Mouse (Mus musculus) spleen, postnatal 14 days (tissue): ENCODE measurements around the gene Atp6v0e2.
"Not testable (repeated sequence)": the region's sequence is repeated elsewhere in the genome, so short reads cannot be mapped to it uniquely, and the experiment has no call there.

ENCODE experiments used
- DNase-seq, 2 experiments: peaks; one replicate each; pipeline ENCODE4 v3.0.0; 2021 to 2022; ENCODE audit warnings: low spot score in 2 of 2

Gene Atp6v0e2

DNA sequence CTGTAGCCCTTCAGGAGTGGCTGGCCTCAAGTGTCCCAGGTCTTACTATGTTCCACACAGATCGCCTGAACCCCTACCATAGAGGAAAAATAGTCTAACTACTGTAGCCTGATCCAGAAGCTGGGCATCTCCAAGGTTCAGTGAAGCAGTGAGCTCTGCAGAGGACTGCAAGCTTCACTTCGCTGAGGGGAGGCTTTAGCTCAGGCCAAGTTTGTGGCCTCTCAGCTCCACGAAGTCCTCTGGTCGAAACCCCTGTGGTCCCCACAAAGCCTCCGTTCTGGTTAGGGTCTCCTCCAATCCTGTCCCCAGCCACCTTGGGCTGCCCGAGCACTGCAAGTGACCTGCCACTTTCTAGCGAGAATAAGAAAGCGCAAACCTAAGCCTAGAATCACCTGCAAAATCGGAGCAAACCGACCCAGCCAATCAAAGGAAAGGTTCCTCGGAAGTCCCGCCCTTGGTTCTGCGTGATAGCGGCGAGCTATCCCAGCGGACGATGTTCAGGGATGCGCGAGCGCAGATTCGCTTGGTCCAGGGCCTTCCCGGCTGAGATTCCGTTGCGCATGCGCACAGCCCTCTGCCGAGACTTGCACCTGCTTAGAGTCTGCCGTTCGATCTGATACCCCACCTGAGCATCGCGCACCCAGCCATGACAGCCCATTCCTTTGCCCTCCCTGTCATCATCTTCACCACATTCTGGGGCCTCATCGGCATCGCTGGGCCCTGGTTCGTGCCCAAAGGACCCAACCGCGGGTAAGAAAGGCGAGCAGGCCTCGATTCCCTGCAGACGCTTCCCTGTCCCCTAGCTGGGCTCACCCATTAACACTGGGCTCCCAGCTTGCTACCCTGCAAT, at the start of gene Atp6v0e2:
Gene Atp6v0e2 (plus strand): TSS at position 511 of the 850 bp plus-strand sequence.
- DNase-seq, result no peak

DNA sequence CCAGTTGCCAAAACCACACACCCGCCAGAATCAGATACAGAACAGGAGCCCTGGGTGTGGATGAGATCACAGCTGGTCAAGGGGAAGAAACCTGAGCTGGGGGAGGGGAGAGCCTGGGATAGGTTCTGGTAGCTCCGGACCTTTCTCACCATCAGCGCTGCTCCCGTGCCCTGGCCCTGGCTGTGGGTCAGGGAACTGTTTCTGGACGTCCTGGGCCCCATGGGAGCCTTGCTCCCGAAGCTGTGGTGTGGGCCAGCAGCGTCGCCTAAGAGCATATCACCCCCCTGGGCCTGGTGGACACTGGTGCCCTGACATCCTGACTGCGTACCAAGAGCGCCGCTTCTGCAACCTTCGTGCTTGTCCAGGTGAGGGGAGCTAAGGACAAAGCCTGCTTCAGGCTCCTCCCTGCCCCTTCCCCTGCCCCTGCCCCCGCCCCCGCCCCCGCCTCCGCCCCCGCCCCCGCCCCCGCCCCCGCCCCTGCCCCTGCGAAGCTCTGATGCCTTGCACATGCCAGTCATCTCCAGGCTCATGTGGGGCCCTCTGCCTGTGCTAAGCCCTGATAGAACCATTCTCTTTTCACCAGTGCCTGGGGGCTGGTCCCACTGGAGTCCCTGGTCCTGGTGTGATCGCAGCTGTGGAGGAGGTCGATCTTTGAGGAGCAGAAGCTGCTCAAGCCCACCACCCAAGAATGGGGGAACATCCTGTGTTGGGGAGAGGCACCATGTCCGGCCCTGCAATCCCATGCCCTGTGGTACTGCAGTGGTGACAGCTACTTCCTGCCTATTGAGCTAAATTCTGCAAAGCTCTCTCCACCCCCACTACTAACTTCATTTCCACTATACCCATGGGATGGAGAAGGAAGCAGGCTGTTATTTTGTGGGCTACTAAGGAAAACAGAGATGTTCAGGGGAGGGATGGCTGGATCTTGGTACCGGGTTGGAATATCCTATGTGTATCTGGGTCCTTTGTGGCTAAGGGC, 49.4 kb upstream of the Atp6v0e2 start:
- DNase-seq, result no peak

DNA sequence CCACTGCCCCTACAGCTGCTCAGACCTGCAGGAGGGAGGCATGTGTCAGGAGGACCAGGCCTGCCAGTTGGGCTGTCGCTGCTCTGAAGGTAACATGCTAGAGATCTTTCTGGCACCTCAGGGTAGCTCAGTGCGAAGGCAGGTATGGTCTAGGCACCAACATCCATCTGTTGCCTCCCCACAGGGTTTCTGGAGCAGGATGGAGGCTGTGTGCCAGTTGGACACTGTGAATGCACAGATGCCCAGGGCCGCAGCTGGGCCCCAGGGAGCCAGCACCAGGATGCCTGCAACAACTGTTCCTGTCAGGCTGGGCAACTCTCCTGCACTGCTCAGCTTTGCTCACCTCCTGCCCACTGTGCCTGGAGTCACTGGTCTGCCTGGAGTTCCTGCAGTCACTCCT, 47.7 kb upstream of the Atp6v0e2 start:
- no peak for DNase-seq

DNA sequence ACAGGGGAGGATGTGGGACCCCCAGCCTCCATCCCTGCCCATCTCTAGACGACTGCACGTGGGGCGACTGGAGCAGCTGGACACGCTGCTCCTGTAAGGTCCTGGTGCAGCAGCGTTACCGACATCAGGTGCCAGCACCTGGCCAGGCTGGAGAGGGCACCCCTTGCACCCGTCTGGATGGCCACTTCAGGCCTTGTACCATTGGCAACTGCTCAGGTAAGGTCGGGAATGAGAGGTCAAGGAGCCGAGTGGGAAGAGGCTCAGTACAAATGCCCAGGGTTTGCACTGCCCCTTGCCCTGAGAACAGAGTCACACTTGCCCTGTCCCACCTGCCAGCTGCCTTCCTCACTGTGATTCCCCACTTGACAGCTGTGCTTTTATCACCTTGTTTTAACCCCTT, 46.1 kb upstream of the Atp6v0e2 start:
- DNase-seq, result no peak

DNA sequence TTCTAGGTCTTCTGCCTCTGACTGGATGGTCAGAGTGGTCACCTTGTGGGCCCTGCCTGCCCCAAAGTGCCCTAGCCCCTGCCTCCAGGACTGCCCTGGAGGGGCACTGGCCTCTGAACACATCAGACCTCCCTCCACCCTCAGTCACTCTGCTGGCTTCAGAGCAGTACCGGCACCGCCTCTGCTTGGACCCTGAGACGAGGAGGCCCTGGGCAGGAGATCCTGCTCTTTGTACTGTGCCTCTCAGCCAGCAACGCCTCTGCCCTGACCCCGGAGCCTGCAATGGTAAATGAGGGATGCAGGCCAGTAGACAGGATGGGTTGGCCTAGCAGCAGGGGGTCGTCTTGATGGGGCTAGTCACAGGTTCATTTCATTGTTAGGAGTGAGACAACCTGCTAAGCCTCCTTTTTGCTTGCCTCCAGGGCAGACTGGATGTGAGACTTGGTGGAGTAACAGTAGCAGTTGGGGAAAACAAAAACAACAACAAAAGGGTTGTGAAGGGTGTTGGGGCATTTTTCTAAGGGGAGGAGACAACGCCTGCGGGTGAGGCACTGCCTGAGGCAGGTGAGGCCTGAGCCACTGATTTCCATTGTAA, 44.2 kb upstream of the Atp6v0e2 start:
- no peak for DNase-seq

DNA sequence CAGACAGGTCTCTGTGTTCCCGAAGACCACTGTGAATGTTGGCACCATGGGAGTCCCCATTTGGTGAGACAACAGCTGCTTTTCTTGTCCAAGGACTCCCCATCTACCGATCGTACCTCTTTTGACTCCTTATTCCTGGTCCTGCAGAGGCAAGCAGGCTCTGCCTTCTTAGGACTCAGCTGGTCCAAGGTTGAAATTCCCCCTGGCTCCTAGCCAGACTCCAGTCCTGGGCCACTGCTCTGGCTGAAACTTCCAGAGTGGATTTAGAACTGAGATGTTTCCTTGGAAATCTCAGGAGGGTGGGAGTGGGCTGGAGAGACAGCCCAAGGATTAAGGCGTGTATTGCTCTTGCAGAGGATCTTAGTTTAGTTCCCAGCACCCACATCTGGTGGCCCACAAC, 39.9 kb upstream of the Atp6v0e2 start:
- DNase-seq, result no peak

DNA sequence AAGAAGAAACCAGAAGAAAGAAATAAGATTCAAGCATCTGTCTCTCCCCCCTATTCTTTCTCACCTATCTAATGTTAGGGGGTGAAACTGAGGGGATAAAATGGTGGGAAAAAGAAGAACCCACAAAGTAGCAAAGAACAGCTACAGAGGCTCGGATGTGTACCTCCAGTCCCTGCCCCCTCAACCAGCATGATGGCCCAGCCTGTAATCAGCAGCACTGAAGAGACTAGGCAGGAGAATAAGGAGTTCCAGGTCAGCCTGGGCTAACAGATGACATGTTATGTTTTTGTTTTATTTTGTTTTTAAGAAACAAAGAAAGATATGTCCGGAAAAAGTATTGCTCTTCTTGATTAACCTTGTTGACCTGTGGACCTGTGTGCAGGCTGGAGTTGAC, 33.6 kb upstream of the Atp6v0e2 start:
- DNase-seq, result no peak

DNA sequence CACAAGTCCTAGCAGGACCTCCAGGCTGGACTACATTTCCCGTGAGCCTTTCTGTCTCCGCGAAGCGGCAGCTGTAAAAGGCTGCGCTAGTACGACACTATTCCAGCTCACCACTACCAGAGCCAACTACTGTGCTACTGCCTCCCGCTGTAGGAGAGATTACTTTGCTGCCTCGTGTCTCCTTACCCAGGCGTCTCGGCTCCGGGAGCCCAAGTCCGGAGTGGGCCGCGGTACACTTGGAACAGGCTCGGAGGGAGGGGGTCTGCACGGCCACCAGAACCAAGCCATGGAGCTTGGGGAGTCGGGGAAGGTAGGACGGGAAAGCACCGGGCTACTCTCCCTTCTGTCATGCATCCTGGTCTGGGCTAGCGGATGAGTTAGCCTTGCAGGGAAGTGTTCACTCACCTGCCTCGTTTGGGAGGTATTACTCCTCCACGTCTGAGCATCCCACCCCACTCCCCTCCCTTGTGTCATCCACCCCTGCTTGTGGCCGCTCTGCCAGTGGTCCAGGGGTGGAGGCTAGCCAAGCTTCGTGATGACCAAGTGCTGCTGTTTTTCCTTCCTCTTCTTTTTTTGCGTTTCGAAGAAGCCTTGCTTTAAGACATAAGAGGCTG, 33.1 kb upstream of the Atp6v0e2 start:
- DNase-seq, result peak in 1 of 2 experiments; percentile 19

DNA sequence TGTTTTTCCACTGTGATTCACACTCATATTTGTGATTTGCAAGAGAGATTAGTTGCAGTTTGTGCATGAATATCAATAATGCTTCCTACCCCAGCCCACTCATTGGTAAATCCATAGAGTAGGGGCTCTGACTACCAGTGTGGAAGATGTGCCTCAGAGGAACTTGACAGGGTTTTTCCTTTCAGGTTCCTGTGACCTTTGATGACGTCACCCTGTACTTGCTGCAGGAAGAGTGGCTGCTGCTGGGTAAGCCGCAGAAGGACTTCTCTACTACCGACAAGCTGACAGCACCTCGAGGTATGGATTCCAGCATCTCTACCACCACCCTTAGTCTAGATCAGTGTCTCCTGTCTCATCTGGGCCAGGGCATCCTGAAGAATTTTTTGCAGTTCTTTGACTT, 29.3 kb upstream of the Atp6v0e2 start:
- DNase-seq, result no peak

DNA sequence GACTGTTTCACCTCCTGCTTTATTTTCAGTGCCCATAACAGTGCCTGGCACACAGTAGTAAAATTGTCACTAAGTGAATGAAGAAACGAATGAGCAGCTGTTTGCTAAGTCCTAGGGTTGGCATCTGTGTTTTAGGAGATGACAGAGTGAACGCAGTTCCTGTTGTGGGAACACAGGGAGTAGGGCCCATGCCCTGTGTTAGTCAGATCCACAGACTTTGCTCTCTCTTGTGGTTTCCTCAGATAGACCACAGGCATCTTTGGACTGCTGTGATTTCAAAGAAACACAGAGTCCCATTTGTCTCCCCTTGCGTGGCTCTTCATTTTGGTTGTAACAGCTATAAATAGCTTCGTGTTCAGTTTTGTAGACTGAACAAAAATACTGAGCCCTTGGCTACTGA, 27.0 kb upstream of the Atp6v0e2 start:
- no peak for DNase-seq

DNA sequence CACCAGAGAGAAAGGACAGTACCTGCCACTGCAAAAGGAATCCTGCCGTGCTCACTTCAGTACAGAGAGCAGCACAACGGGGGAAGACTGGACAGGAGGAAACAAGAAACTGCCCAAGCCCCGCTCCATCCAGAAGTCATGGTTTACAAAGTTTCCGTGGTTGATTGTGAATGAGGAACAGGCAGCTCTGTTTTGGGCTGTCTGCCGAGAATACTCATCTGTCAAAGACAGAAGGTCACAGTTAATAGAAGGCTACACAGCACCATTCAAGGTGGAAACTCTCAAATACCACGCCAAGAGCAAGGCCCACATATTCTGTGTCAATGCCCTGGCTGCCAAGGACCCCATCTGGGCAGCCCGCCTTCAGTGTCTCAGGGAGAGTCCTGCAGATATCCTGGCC, 25.6 kb upstream of the Atp6v0e2 start:
- no peak for DNase-seq

DNA sequence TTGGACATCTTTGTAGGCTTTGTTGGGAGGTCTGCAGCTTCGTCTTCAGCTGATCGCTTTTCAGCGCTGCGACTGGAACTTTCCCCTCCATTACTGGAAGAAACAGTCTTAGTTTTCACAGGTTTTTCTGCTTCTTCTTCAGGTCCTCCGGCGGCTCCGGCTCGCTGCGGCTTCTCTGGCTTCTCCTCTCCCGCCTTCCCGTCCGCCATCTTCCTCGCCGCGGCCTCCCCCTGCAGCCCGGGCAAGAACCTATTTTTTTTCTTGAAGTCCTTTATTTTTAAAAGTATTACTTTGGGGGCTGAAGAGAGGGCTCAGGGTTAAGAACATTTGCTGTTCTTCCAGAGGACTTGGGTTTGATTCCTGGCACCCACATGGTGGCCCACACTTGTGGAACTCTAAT, 12.5 kb upstream of the Atp6v0e2 start:
- not testable (repeated sequence) for DNase-seq

DNA sequence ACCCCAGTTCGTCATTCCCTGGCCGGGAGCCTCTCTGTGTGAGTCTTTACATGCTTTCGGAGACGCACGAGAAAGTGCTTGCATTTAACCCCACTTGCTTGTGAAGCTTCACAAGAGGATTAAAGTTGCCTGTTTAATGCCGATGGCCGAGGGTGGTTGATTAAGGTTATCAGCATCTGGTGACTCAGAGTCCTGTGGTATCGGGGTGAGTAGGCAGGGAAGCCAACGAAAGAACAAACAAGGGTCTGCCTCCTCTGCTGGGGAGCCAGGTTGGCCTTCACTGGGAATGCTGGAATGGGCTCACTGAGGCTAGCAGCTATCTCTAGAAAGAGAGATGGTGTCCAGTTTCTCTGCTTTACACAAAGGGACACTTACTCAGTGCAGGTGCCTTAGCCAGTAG, 9.5 kb upstream of the Atp6v0e2 start:
- no peak for DNase-seq

DNA sequence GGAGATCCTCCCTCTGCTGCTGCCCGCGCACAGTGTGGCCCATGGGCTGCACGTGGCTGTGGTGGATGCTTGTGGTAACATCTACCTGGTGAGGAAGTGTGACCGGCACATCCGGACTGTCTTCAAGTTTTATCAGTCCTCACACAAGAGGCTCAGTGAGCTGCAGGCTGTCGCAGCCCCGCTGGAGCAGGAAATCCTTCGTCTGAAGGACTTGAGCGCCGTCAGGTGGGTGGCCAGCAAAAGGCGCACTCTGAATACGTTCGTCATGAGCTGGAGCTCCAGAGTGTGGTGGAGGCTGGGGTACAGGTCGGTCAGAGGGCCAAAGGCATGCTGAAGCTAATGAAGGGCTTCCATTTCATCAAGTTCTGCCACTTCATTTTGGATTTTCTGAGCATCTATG, 8.2 kb upstream of the Atp6v0e2 start:
- DNase-seq, result no peak

DNA sequence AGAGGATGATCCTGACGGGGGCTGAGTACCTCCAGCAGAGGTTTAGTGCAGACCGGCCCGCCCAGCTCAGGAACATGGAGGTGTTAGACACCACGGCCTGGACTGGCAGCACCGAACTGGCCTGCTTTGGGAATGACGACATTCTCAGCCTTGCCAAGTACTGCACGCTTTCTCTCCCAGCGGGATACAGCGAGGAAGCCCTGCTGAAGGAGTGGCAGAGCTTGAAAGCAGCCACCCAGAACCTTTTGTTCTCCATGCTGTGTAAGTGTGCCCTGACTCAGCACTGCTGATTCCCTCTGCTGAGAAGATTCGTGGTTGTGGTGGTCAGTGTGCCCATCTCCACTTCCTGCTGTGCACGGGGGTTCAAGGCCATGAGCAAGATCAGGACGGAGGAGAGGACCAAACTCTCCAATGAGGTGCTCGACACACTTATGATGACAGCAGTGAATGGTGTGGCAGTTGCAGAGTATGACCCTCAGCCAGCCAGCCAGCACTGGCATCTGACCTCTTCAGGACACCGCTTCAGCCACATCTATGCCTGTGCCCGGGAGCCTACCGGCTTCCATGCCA, 7.5 kb upstream of the Atp6v0e2 start:
- DNase-seq, result no peak

DNA sequence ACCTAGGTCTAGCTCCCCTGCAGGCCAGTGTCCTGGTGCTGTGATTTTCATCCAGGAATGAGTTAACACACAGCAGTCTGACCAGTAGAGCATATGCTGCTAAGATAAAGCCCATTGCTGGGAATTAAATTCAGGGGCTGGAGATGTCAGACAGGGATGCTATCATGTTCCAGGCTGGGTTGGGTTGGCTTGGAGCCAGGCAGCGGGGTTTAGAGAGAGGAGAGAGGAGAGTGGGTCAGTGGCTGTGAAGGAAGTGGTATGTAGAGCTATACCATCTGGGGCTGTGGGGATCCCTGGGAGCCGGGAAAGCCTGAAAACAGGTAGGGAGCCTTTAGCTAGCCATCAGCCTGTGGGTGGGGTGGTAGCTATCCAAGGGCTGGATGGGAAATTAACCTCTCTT, 6.6 kb upstream of the Atp6v0e2 start:
- DNase-seq, result no peak

DNA sequence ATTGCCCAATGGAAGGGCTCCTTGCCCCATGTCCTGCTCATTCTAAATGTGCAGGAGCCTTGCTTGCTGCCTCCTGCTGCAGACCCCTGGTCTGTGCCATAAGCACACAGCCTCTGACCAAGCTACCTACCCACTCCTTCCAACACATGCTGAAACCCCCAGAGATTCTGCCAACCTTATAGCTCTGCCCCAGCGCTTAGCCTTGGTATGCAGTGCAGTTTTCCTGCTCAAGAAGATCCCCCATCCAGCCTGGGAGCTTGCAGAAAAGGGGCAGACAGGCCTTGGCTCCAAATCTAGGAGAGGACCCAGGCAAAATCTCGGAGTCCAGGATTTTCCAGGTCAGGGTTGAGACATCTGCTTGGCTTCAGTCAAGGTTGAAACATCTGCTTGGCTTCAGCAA, 3.9 kb upstream of the Atp6v0e2 start:
- DNase-seq, result no peak

DNA sequence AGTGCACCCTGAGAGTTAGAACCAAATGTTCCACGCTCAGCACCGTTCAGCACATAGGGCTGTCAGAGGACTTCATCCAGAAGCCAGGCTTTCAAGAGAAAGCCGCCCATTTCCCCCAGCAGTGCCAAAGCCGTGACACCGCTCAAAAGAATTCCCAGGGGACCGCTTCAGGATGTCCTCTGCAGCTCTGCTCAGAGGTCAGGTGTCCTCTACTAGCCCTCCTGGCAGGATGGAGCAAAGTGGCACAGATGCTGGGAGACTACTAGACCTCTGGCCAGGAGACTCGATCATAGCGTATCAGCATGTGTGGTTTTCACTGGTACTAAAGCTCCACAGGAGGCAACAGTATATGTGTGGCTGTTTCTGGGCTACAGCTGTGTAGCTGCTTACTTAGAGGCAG, 2.5 kb upstream of the Atp6v0e2 start:
- DNase-seq, result no peak

DNA sequence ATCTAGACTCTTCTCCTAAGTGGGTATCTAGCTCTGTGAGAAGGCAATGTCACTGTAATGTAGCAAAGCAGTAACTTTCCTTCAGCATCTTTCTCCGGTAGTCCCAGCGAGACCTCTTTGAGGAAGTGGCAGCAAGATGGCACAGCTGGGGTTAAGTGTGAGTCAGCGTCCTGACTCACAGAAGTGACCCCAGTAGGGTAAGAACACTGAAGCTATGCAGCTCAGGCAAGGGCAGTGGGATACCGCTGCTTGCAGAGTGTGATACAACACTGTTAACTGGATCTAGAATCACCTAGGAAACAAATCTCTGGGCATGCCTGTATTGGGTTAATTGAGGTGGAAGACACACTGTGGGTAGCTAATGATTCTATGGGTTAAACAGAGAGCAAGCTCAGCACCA, 1.3 kb upstream of the Atp6v0e2 start:
- DNase-seq, result no peak

DNA sequence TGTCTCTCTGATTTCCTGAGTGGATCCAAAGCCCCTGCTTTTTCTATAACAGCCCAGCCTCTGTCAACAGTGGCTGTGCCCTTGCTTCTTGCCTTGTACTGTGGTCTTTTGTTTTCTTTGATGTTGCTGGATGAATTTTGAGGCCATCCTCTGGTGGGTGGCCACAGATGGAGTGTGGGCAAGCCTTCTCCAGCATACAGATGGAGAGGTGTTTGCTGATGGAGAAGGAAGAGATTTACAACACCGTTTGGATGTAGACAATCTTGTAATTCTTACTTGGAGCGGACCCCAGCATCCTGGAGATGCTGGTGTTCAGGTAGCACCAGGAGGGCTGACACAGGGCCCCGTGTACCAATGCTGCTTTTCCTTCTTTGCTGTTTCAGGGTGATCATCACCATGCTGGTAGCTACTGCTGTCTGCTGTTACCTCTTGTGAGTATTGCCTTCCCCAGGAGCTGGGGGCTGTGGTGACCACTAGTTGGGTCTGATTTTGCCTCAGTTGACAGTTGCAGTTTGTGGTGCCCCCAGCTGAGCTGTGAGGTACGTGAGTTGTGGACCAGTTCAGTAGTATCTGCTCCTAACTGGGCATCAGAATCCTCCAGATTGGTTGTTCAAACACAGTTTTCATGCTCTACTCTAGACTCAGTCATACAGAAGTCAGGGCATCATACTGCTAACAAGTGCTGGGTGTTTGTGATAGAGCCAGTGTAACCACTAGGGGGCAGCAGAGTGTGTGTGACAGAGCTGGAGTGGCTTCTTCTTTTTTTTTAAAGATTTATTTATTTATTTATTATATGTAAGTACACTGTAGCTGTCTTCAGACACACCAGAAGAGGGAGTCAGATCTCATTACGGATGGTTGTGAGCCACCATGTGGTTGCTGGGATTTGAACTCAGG, 1.7 kb downstream of the Atp6v0e2 start:
- DNase-seq, result peak in 1 of 2 experiments; percentile 56

DNA sequence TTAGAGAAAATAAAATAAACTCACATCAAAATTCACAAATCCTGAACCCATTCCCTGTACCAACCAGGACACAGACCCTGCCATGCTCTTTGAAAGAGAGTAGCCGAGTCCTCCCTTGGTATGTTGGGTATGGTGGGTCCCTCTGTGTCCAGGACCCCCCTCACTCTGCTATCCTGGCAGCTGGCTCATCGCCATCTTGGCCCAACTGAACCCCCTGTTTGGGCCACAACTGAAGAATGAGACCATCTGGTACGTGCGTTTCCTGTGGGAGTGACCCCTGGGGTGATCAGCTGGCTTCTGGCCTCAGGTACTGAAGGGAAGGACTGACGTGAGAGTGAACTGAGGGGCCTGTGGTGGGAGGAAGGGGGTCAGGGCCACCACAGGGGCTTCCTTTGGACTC, 2.4 kb downstream of the Atp6v0e2 start:
- DNase-seq, result no peak
